Mouse (Mus musculus) liver, embryonic 14.5 days (tissue): Measurements from ENCODE around the gene Ramp1. TPM values are rescaled to one million over a fixed set of nuclear protein-coding genes. Genes with fewer than 3 reads are reported as not detected.

ENCODE experiments used
- ATAC-seq: fragments of 200-750 bp; cut with Nextera tagmentation; 2 replicates; pipeline ENCODE4 v1.8.0; 2017; ENCODE audit warnings: moderate number of reproducible peaks, mild to moderate bottlenecking, moderate library complexity; ENCODE audit not compliant: insufficient read depth
- DNase-seq, 3 experiments: peaks; one replicate each; pipeline ENCODE4 v3.0.0-alpha.2; 2012 to 2013; ENCODE audit warnings: low read depth in 3 of 3, low spot score in 3 of 3
- H3K27ac ChIP-seq: fragments of 300-500 bp; sonication (generic); 2 replicates; pipeline ENCODE4 v1.5.1; 2014; ENCODE audit warnings: moderate library complexity, mild to moderate bottlenecking, control low read depth, inconsistent platforms
- H3K27me3 ChIP-seq: fragments of 300-500 bp; sonication (generic); 2 replicates; pipeline ENCODE4 v1.6.1; 2014; ENCODE audit warnings: mild to moderate bottlenecking, low read length, moderate library complexity; ENCODE audit not compliant: control insufficient read depth, insufficient read depth
- H3K36me3 ChIP-seq: fragments of 300-500 bp; sonication (generic); replicated peaks from 2 replicates; pipeline ENCODE4 v1.6.1; 2014; ENCODE audit warnings: low read depth; ENCODE audit not compliant: control insufficient read depth, insufficient read depth
- H3K4me1 ChIP-seq, 2 experiments: fragments of 200-500 bp in 1 of 2; fragments of 300-500 bp in 1 of 2; sonication (generic) in 1 of 2; replicated peaks; 2 replicates each; pipeline ENCODE4 v1.6.1; 2012 to 2014; ENCODE audit warnings: antibody characterized with exemption in 1 of 2, inconsistent platforms in 1 of 2, low read length in 1 of 2; ENCODE audit not compliant: control insufficient read depth in 2 of 2, insufficient read depth in 2 of 2
- H3K4me2 ChIP-seq: fragments of 300-500 bp; sonication (generic); 2 replicates; pipeline ENCODE4 v1.6.1; 2014; ENCODE audit warnings: low read depth, mild to moderate bottlenecking, control low read depth, moderate library complexity
- H3K4me3 ChIP-seq, 2 experiments: fragments of 200-500 bp in 1 of 2; fragments of 300-500 bp in 1 of 2; sonication (generic) in 1 of 2; 2 replicates each; pipeline ENCODE4 v1.5.1; 2012 to 2014; ENCODE audit warnings: low read depth in 2 of 2, low read length in 2 of 2, mild to moderate bottlenecking in 2 of 2, control low read depth in 1 of 2, inconsistent platforms in 1 of 2, moderate library complexity in 1 of 2; ENCODE audit not compliant: insufficient read depth in 1 of 2
- H3K9ac ChIP-seq: fragments of 300-500 bp; sonication (generic); replicated peaks from 2 replicates; pipeline ENCODE4 v1.6.1; 2014; ENCODE audit warnings: mild to moderate bottlenecking, control low read depth, moderate library complexity
- H3K9me3 ChIP-seq: fragments of 300-500 bp; sonication (generic); 2 replicates; pipeline ENCODE4 v1.6.1; 2016; ENCODE audit warnings: low read length, mixed read lengths; ENCODE audit not compliant: control insufficient read depth
- CTCF ChIP-seq: IDR thresholded peaks from 2 replicates; pipeline ENCODE4 v1.5.1; 2016; ENCODE audit warnings: antibody characterized with exemption, low read depth, control low read depth
- EP300 ChIP-seq: IDR thresholded peaks from 2 replicates; pipeline ENCODE4 v1.6.1; 2016; ENCODE audit warnings: antibody characterized with exemption, low read depth
- WGBS: fragments of 180-500 bp; shearing (Covaris S2); extraction: QIAGEN DNeasy Blood & Tissue Kit; methylation state at CpG from one replicate; pipeline ENCODE4 v1.1.7; 2014; ENCODE audit not compliant: insufficient replicate concordance; 5-methylcytosine and 5-hydroxymethylcytosine counted together
- polyA plus RNA-seq, 2 experiments: library from polyadenylated mRNA; depleted of rRNA in 1 of 2; stranded (reverse) in 1 of 2; unstranded in 1 of 2; fragments of >200 nt; fragmentation: Nextera tagmentation in 1 of 2; extraction: Ambion mirVana in 1 of 2; gene quantifications; 2 replicates each; pipeline versions ENCODE4 v1.2.1 to v1.2.3; 2012 to 2014

Gene Ramp1
- polyA plus RNA-seq, 2 experiments, result 2.4 to 5.2 TPM

GRCm38 (mm10) chr1:91231142-91231541 lies 51.5 kb downstream of the Ramp1 start:
- Histone ChIP-seq H3K9ac (no peak overlapping the region), H3K4me2 (no peak overlapping the region), H3K27ac (no peak overlapping the region), H3K36me3 (no peaks in the 10 kb centered on the region), H3K27me3 (no peaks in the 10 kb centered on the region), H3K4me3 (no peak overlapping the region), H3K9me3 (no peaks in the 10 kb centered on the region), H3K4me1 (peaks cover 13 to 24% of the 10 kb centered on the region in 2 experiments)
- no peak for ATAC-seq
- DNase-seq, result no peak
- no peak for TF ChIP-seq CTCF
- TF ChIP-seq EP300, result no peak
- WGBS, result 43% methylated on average over 6 of the region's 6 CpGs

- Histone ChIP-seq H3K4me1 (peaks cover 13 to 20% of the 10 kb centered on the region in 2 experiments), H3K4me3 (no peak overlapping the region), H3K27me3 (no peaks in the 10 kb centered on the region), H3K36me3 (no peaks in the 10 kb centered on the region), H3K4me2 (no peak overlapping the region), H3K9me3 (no peaks in the 10 kb centered on the region), H3K9ac (no peak overlapping the region), H3K27ac (no peak overlapping the region)
- 27% methylated on average over 5 of the region's 5 CpGs for WGBS
- no peak for TF ChIP-seq CTCF
- no peak for TF ChIP-seq EP300
- ATAC-seq (no peak), DNase-seq (no peak)
Observed at GRCm38 (mm10) chr1:91231896-91232295, 52.3 kb downstream of the Ramp1 start.

DNA sequence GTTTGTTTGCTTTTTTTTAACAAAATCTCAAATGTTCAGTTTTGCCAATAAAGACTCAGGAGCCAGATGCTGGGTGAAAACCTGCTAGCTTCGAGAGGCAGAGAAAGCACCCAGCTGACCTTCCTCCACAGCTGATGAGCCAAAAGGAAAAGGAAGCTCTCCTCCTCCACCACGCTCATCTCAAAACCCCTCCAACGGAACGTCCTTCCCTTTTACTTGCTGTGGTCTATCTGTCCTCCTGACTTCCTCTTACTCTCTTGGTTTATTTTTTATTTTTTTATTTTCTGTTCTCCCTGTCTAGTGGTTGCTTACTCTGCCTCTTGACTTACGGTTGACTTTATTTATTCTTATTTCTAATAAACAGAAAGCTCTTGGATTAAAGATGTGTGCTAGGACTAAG lies 55.8 kb downstream of the Ramp1 start:
- H3K4me1 ChIP-seq, result peaks cover 0 to 4% of the 10 kb centered on the region in 2 experiments; a peak in 2 of 4 replicates
- no peaks in the 10 kb centered on the region for H3K36me3 ChIP-seq
- TF ChIP-seq EP300, result no peak
- TF ChIP-seq CTCF, result no peak
- no peak for DNase-seq
- no peaks in the 10 kb centered on the region for H3K9me3 ChIP-seq
- 11% methylated on average over 5 of the region's 5 CpGs for WGBS
- H3K4me2 ChIP-seq, result no peak overlapping the region
- no peak overlapping the region for H3K9ac ChIP-seq
- no peak overlapping the region for H3K27ac ChIP-seq
- no peaks in the 10 kb centered on the region for H3K27me3 ChIP-seq
- ATAC-seq, result no peak
- no peak overlapping the region for H3K4me3 ChIP-seq

GRCm38 (mm10) chr1:91237676-91238075 lies 58.1 kb downstream of the Ramp1 start:
- TF ChIP-seq CTCF, result no peak
- no peak for TF ChIP-seq EP300
- Histone ChIP-seq H3K4me3 (no peak overlapping the region), H3K9ac (no peak overlapping the region), H3K9me3 (no peaks in the 10 kb centered on the region), H3K36me3 (no peaks in the 10 kb centered on the region), H3K27ac (no peak overlapping the region), H3K27me3 (no peaks in the 10 kb centered on the region), H3K4me1 (peaks cover 0 to 12% of the 10 kb centered on the region in 2 experiments; a peak in 3 of 4 replicates), H3K4me2 (no peak overlapping the region)
- ATAC-seq (no peak), DNase-seq (no peak)
- 59% methylated on average over 6 of the region's 6 CpGs for WGBS

DNA sequence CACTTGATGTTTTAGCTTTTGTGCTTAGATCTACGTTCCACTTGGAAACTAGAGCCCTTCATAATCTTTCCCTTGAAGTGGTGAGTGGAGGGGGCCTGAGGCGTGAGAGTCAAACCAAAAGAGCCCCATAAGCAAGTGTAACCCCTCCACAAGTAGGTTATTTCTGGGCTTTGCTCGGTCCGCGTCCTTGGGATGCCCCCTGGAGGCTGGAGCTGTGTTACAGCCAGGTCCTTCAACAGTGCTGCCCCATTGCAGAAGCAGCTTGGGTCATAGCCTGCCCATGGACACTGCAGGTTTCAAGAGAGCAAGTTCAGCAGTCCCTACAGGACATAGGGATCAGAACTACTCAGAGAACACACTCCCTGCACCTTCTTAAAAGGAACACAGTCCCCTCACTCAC lies 59.5 kb downstream of the Ramp1 start:
- WGBS, result 16% methylated on average over 5 of the region's 5 CpGs

More for the DNA sequence above, 59.5 kb downstream of the Ramp1 start:
- Histone ChIP-seq H3K27me3 (no peaks in the 10 kb centered on the region), H3K4me3 (no peak overlapping the region), H3K9ac (no peak overlapping the region), H3K36me3 (no peaks in the 10 kb centered on the region), H3K27ac (no peak overlapping the region), H3K4me1 (peaks cover 0 to 12% of the 10 kb centered on the region in 2 experiments; a peak in 3 of 4 replicates), H3K4me2 (no peak overlapping the region), H3K9me3 (no peaks in the 10 kb centered on the region)
- DNase-seq (no peak), ATAC-seq (no peak)
- peak; percentile 90 for TF ChIP-seq CTCF
- no peak for TF ChIP-seq EP300
